Mouse (Mus musculus): ENCODE results near the gene Parp3. TPM values are rescaled to one million over a fixed set of nuclear protein-coding genes. Genes with fewer than 3 reads are reported as not detected.
"Not testable (repeated sequence)": the region's sequence is repeated elsewhere in the genome, so short reads cannot be mapped to it uniquely, and the experiment has no call there.

Parp3 gene
- total and polyA plus RNA-seq, 2 experiments from 2014 or later = 2.3 to 2.4 TPM

GRCm38 (mm10) chr9:106509356-106509755, 32.6 kb upstream of the Parp3 start:
- Histone ChIP-seq H3K36me3 (ENCODE audit: insufficient read depth, low read length) (no peaks in the 10 kb centered on the region), H3K27me3 (ENCODE audit: insufficient read depth, low read length) (no peaks in the 10 kb centered on the region), H3K27ac (ENCODE audit: low read depth, low read length) (no peak overlapping the region), H3K4me2 (ENCODE audit: low read depth, low read length, poor library complexity, severe bottlenecking) (no peak overlapping the region), H3K9me3 (ENCODE audit: low read length) (no peaks in the 10 kb centered on the region), H3K4me1 (ENCODE audit: insufficient read depth, low read length) (no peaks in the 10 kb centered on the region), H3K4me3 (ENCODE audit: low read depth, low read length) (no peak overlapping the region), H3K9ac (replicated peaks; ENCODE audit: low read length, poor library complexity, severe bottlenecking) (no peak overlapping the region)
- TF ChIP-seq CTCF (IDR thresholded peaks at IDR 0.05) = no peak
- DNase-seq (ENCODE audit: low spot score) (no peak), ATAC-seq (ENCODE audit: low FRiP score) (no peak)
- 94% methylated on average over 10 of the region's 10 CpGs for WGBS

- Histone ChIP-seq H3K36me3 (ENCODE audit: insufficient read depth, low read length) (no peaks in the 10 kb centered on the region), H3K27me3 (ENCODE audit: insufficient read depth, low read length) (no peaks in the 10 kb centered on the region), H3K4me2 (ENCODE audit: low read depth, low read length, poor library complexity, severe bottlenecking) (no peak overlapping the region), H3K4me1 (ENCODE audit: insufficient read depth, low read length) (no peaks in the 10 kb centered on the region), H3K27ac (ENCODE audit: low read depth, low read length) (no peak overlapping the region), H3K9me3 (ENCODE audit: low read length) (no peaks in the 10 kb centered on the region), H3K4me3 (ENCODE audit: low read depth, low read length) (no peak overlapping the region), H3K9ac (replicated peaks; ENCODE audit: low read length, poor library complexity, severe bottlenecking) (no peak overlapping the region)
- DNase-seq (ENCODE audit: low spot score) = no peak
- no peak for TF ChIP-seq CTCF (IDR thresholded peaks at IDR 0.05)
- 76% methylated on average over 6 of the region's 6 CpGs for WGBS
- no peak for ATAC-seq (ENCODE audit: low FRiP score)
Observed at GRCm38 (mm10) chr9:106504246-106504645, 27.5 kb upstream of the Parp3 start.

- DNase-seq (ENCODE audit: low spot score) (no peak), ATAC-seq (ENCODE audit: low FRiP score) (no peak)
- Histone ChIP-seq H3K9me3 (ENCODE audit: low read length) (no peaks in the 10 kb centered on the region), H3K27me3 (ENCODE audit: insufficient read depth, low read length) (no peaks in the 10 kb centered on the region), H3K9ac (replicated peaks; ENCODE audit: low read length, poor library complexity, severe bottlenecking) (no peak overlapping the region), H3K4me3 (ENCODE audit: low read depth, low read length) (no peak overlapping the region), H3K4me1 (ENCODE audit: insufficient read depth, low read length) (no peaks in the 10 kb centered on the region), H3K27ac (ENCODE audit: low read depth, low read length) (no peak overlapping the region), H3K36me3 (ENCODE audit: insufficient read depth, low read length) (no peaks in the 10 kb centered on the region), H3K4me2 (ENCODE audit: low read depth, low read length, poor library complexity, severe bottlenecking) (no peak overlapping the region)
- no peak for TF ChIP-seq CTCF (IDR thresholded peaks at IDR 0.05)
- WGBS = 88% methylated on average over 22 of the region's 22 CpGs
Observed at GRCm38 (mm10) chr9:106501846-106502245, 25.1 kb upstream of the Parp3 start.

- TF ChIP-seq CTCF (IDR thresholded peaks at IDR 0.05) = no peak
- ATAC-seq (ENCODE audit: low FRiP score) = no peak
Observed at GRCm38 (mm10) chr9:106499667-106500066, 22.9 kb upstream of the Parp3 start, which contains the start of gene Iqcf1. Iqcf1 (plus strand) TSS chr9:106499967.

GRCm38 (mm10) chr9:106487602-106488001, 10.9 kb upstream of the Parp3 start:
- H3K4me3 ChIP-seq (ENCODE audit: low read depth, low read length); H3K27me3 ChIP-seq (ENCODE audit: insufficient read depth, low read length); H3K27ac ChIP-seq (ENCODE audit: low read depth, low read length); H3K9me3 ChIP-seq (ENCODE audit: low read length); H3K4me2 ChIP-seq (ENCODE audit: low read depth, low read length, poor library complexity, severe bottlenecking); DNase-seq (ENCODE audit: low spot score); H3K9ac ChIP-seq (replicated peaks; ENCODE audit: low read length, poor library complexity, severe bottlenecking); H3K4me1 ChIP-seq (ENCODE audit: insufficient read depth, low read length); ATAC-seq (ENCODE audit: low FRiP score): not testable (repeated sequence)
- 83% methylated on average over 6 of the region's 6 CpGs for WGBS
- peaks cover 30% of the 10 kb centered on the region for H3K36me3 ChIP-seq (ENCODE audit: insufficient read depth, low read length)

More at GRCm38 (mm10) chr9:106499667-106500066, 22.9 kb upstream of the Parp3 start, which contains the start of gene Iqcf1:
- H3K4me3 ChIP-seq (ENCODE audit: low read depth, low read length) = no peak within 1 kb of the TSS
- 94% methylated on average over 6 of the region's 6 CpGs for WGBS
- no peaks in the 10 kb centered on the region for H3K36me3 ChIP-seq (ENCODE audit: insufficient read depth, low read length)
- H3K9ac ChIP-seq (replicated peaks; ENCODE audit: low read length, poor library complexity, severe bottlenecking) = no peak within 1 kb of the TSS
- H3K27ac ChIP-seq (ENCODE audit: low read depth, low read length) = no peak within 1 kb of the TSS
- H3K4me2 ChIP-seq (ENCODE audit: low read depth, low read length, poor library complexity, severe bottlenecking) = no peak within 1 kb of the TSS
- DNase-seq (ENCODE audit: low spot score) = no peak
- H3K4me1 ChIP-seq (ENCODE audit: insufficient read depth, low read length) = no peaks in the 10 kb centered on the region
- H3K27me3 ChIP-seq (ENCODE audit: insufficient read depth, low read length) = no peaks in the 10 kb centered on the region
- H3K9me3 ChIP-seq (ENCODE audit: low read length) = no peaks in the 10 kb centered on the region

- DNase-seq (ENCODE audit: low spot score) = no peak
- Histone ChIP-seq H3K9ac (replicated peaks; ENCODE audit: low read length, poor library complexity, severe bottlenecking) (no peak overlapping the region), H3K4me1 (ENCODE audit: insufficient read depth, low read length) (no peaks in the 10 kb centered on the region), H3K4me2 (ENCODE audit: low read depth, low read length, poor library complexity, severe bottlenecking) (no peak overlapping the region), H3K9me3 (ENCODE audit: low read length) (no peaks in the 10 kb centered on the region), H3K4me3 (ENCODE audit: low read depth, low read length) (no peak overlapping the region), H3K27me3 (ENCODE audit: insufficient read depth, low read length) (no peaks in the 10 kb centered on the region), H3K36me3 (ENCODE audit: insufficient read depth, low read length) (peaks cover 44% of the 10 kb centered on the region), H3K27ac (ENCODE audit: low read depth, low read length) (no peak overlapping the region)
- ATAC-seq (ENCODE audit: low FRiP score) = no peak
- WGBS = 80% methylated on average over 10 of the region's 10 CpGs
- TF ChIP-seq CTCF (IDR thresholded peaks at IDR 0.05) = no peak
Observed at GRCm38 (mm10) chr9:106485076-106485475, 8.3 kb upstream of the Parp3 start.

Data from midbrain, postnatal 0 days (tissue).